Mouse (Mus musculus): ENCODE results near the gene Cd63. TPM values are rescaled to one million over a fixed set of nuclear protein-coding genes. Genes with fewer than 3 reads are reported as not detected.

The Cd63 gene
- polyA plus RNA-seq, 1 experiment from 2014 or later = 119 TPM

GRCm38 (mm10) chr10:128933976-128934721 lies 33.4 kb downstream of the Cd63 start:
- Histone ChIP-seq H3K27ac (ENCODE audit: low read length) (no peak overlapping the region), H3K4me2 (ENCODE audit: low read length) (peak overlapping the region; percentile 82), H3K27me3 (replicated peaks; ENCODE audit: control insufficient read depth, insufficient read depth, low read length) (peaks cover 46% of the 10 kb centered on the region), H3K9ac (replicated peaks; ENCODE audit: low read depth, low read length) (peak overlapping the region; percentile 50), H3K4me1 (replicated peaks; ENCODE audit: control insufficient read depth, insufficient read depth, low read length) (peaks cover 12% of the 10 kb centered on the region), H3K4me3 (replicated peaks; ENCODE audit: low read length) (peak overlapping the region; percentile 49), H3K9me3 (ENCODE audit: control insufficient read depth, low read length) (no peaks in the 10 kb centered on the region), H3K36me3 (ENCODE audit: control insufficient read depth, insufficient read depth) (no peaks in the 10 kb centered on the region)
- ATAC-seq = 0 out of 2 replicates have a peak, but pooled peaks have one; percentile 37
- 2% methylated on average over 21 of the region's 21 CpGs for WGBS

GRCm38 (mm10) chr10:128934997-128935787 lies 34.4 kb downstream of the Cd63 start:
- no peak overlapping the region for H3K4me2 ChIP-seq (ENCODE audit: low read length)

GRCm38 (mm10) chr10:128935826-128936440 lies 35.1 kb downstream of the Cd63 start:
- peaks cover 46% of the 10 kb centered on the region for H3K27me3 ChIP-seq (replicated peaks; ENCODE audit: control insufficient read depth, insufficient read depth, low read length)
- WGBS = 73% methylated on average over 8 of the region's 8 CpGs
- no peaks in the 10 kb centered on the region for H3K9me3 ChIP-seq (ENCODE audit: control insufficient read depth, low read length)
- no peak overlapping the region for H3K27ac ChIP-seq (ENCODE audit: low read length)
- no peak overlapping the region for H3K4me2 ChIP-seq (ENCODE audit: low read length)
- H3K4me3 ChIP-seq (replicated peaks; ENCODE audit: low read length) = no peak overlapping the region
- no peak for ATAC-seq
- H3K4me1 ChIP-seq (replicated peaks; ENCODE audit: control insufficient read depth, insufficient read depth, low read length) = peaks cover 12% of the 10 kb centered on the region
- H3K36me3 ChIP-seq (ENCODE audit: control insufficient read depth, insufficient read depth) = no peaks in the 10 kb centered on the region
- H3K9ac ChIP-seq (replicated peaks; ENCODE audit: low read depth, low read length) = no peak overlapping the region

More at GRCm38 (mm10) chr10:128934997-128935787, 34.4 kb downstream of the Cd63 start:
- no peaks in the 10 kb centered on the region for H3K36me3 ChIP-seq (ENCODE audit: control insufficient read depth, insufficient read depth)
- ATAC-seq = no peak
- no peak overlapping the region for H3K27ac ChIP-seq (ENCODE audit: low read length)
- H3K4me1 ChIP-seq (replicated peaks; ENCODE audit: control insufficient read depth, insufficient read depth, low read length) = peaks cover 12% of the 10 kb centered on the region
- no peaks in the 10 kb centered on the region for H3K9me3 ChIP-seq (ENCODE audit: control insufficient read depth, low read length)
- H3K4me3 ChIP-seq (replicated peaks; ENCODE audit: low read length) = no peak overlapping the region
- no peak overlapping the region for H3K9ac ChIP-seq (replicated peaks; ENCODE audit: low read depth, low read length)
- peaks cover 46% of the 10 kb centered on the region for H3K27me3 ChIP-seq (replicated peaks; ENCODE audit: control insufficient read depth, insufficient read depth, low read length)
- 71% methylated on average over 7 of the region's 7 CpGs for WGBS

- H3K27me3 ChIP-seq (replicated peaks; ENCODE audit: control insufficient read depth, insufficient read depth, low read length) = peaks cover 31% of the 10 kb centered on the region
- no peaks in the 10 kb centered on the region for H3K36me3 ChIP-seq (ENCODE audit: control insufficient read depth, insufficient read depth)
- no peak overlapping the region for H3K4me2 ChIP-seq (ENCODE audit: low read length)
- no peak overlapping the region for H3K27ac ChIP-seq (ENCODE audit: low read length)
- ATAC-seq = no peak
- H3K9me3 ChIP-seq (ENCODE audit: control insufficient read depth, low read length) = no peaks in the 10 kb centered on the region
- peaks cover 12% of the 10 kb centered on the region for H3K4me1 ChIP-seq (replicated peaks; ENCODE audit: control insufficient read depth, insufficient read depth, low read length)
- WGBS = 76% methylated on average over 12 of the region's 12 CpGs
- no peak overlapping the region for H3K4me3 ChIP-seq (replicated peaks; ENCODE audit: low read length)
- H3K9ac ChIP-seq (replicated peaks; ENCODE audit: low read depth, low read length) = no peak overlapping the region
Measured at GRCm38 (mm10) chr10:128937756-128938390, 37.1 kb downstream of the Cd63 start.

- WGBS = 75% methylated on average over 9 of the region's 9 CpGs
- H3K4me2 ChIP-seq (ENCODE audit: low read length) = no peak overlapping the region
- H3K27ac ChIP-seq (ENCODE audit: low read length) = no peak overlapping the region
- H3K4me3 ChIP-seq (replicated peaks; ENCODE audit: low read length) = no peak overlapping the region
- no peaks in the 10 kb centered on the region for H3K9me3 ChIP-seq (ENCODE audit: control insufficient read depth, low read length)
- peaks cover 9% of the 10 kb centered on the region for H3K4me1 ChIP-seq (replicated peaks; ENCODE audit: control insufficient read depth, insufficient read depth, low read length)
- H3K36me3 ChIP-seq (ENCODE audit: control insufficient read depth, insufficient read depth) = no peaks in the 10 kb centered on the region
- ATAC-seq = no peak
- peaks cover 25% of the 10 kb centered on the region for H3K27me3 ChIP-seq (replicated peaks; ENCODE audit: control insufficient read depth, insufficient read depth, low read length)
- no peak overlapping the region for H3K9ac ChIP-seq (replicated peaks; ENCODE audit: low read depth, low read length)
Measured at GRCm38 (mm10) chr10:128938457-128938856, 37.7 kb downstream of the Cd63 start.

- Histone ChIP-seq H3K4me2 (ENCODE audit: low read length) (no peak overlapping the region), H3K4me3 (replicated peaks; ENCODE audit: low read length) (no peak overlapping the region), H3K9ac (replicated peaks; ENCODE audit: low read depth, low read length) (no peak overlapping the region), H3K9me3 (ENCODE audit: control insufficient read depth, low read length) (no peaks in the 10 kb centered on the region), H3K27me3 (replicated peaks; ENCODE audit: control insufficient read depth, insufficient read depth, low read length) (peaks cover 25% of the 10 kb centered on the region), H3K27ac (ENCODE audit: low read length) (no peak overlapping the region), H3K36me3 (ENCODE audit: control insufficient read depth, insufficient read depth) (no peaks in the 10 kb centered on the region), H3K4me1 (replicated peaks; ENCODE audit: control insufficient read depth, insufficient read depth, low read length) (peaks cover 4% of the 10 kb centered on the region)
- no peak for ATAC-seq
- WGBS = 64% methylated on average over 5 of the region's 5 CpGs
Measured at GRCm38 (mm10) chr10:128938974-128939373, 38.2 kb downstream of the Cd63 start.

- Histone ChIP-seq H3K27ac (ENCODE audit: low read length) (no peak overlapping the region), H3K36me3 (ENCODE audit: control insufficient read depth, insufficient read depth) (no peaks in the 10 kb centered on the region), H3K4me1 (replicated peaks; ENCODE audit: control insufficient read depth, insufficient read depth, low read length) (no peaks in the 10 kb centered on the region), H3K9me3 (ENCODE audit: control insufficient read depth, low read length) (no peaks in the 10 kb centered on the region), H3K9ac (replicated peaks; ENCODE audit: low read depth, low read length) (no peak overlapping the region), H3K4me3 (replicated peaks; ENCODE audit: low read length) (no peak overlapping the region), H3K27me3 (replicated peaks; ENCODE audit: control insufficient read depth, insufficient read depth, low read length) (peaks cover 9% of the 10 kb centered on the region), H3K4me2 (ENCODE audit: low read length) (no peak overlapping the region)
- 88% methylated on average over 10 of the region's 10 CpGs for WGBS
- no peak for ATAC-seq
Measured at GRCm38 (mm10) chr10:128940475-128941061, 39.8 kb downstream of the Cd63 start.

GRCm38 (mm10) chr10:128945675-128946074 lies 44.9 kb downstream of the Cd63 start:
- no peaks in the 10 kb centered on the region for H3K4me1 ChIP-seq (replicated peaks; ENCODE audit: control insufficient read depth, insufficient read depth, low read length)
- no peaks in the 10 kb centered on the region for H3K9me3 ChIP-seq (ENCODE audit: control insufficient read depth, low read length)
- H3K4me2 ChIP-seq (ENCODE audit: low read length) = no peak overlapping the region
- no peaks in the 10 kb centered on the region for H3K27me3 ChIP-seq (replicated peaks; ENCODE audit: control insufficient read depth, insufficient read depth, low read length)
- WGBS = 16% methylated on average over 3 of the region's 3 CpGs
- no peaks in the 10 kb centered on the region for H3K36me3 ChIP-seq (ENCODE audit: control insufficient read depth, insufficient read depth)
- no peak overlapping the region for H3K27ac ChIP-seq (ENCODE audit: low read length)
- no peak overlapping the region for H3K9ac ChIP-seq (replicated peaks; ENCODE audit: low read depth, low read length)
- ATAC-seq = no peak
- H3K4me3 ChIP-seq (replicated peaks; ENCODE audit: low read length) = no peak overlapping the region

All from forebrain, embryonic 16.5 days (tissue).